Mouse (Mus musculus) ES-Bruce4 (cell line): ENCODE measurements around the gene Myo9b. TPM values are rescaled to one million over a fixed set of nuclear protein-coding genes. Genes with fewer than 3 reads are reported as not detected.

ENCODE experiments used
- H3K27ac ChIP-seq: 2 replicates; pipeline ENCODE4 v1.5.1; 2012; ENCODE audit warnings: low read length, inconsistent platforms; ENCODE audit not compliant: insufficient read depth
- H3K27me3 ChIP-seq: 2 replicates; pipeline ENCODE4 v1.6.1; 2012; ENCODE audit warnings: mild to moderate bottlenecking, low read length, inconsistent platforms; ENCODE audit not compliant: control insufficient read depth, poor library complexity, insufficient read depth, severe bottlenecking
- H3K36me3 ChIP-seq: 2 replicates; pipeline ENCODE4 v1.6.1; 2012; ENCODE audit warnings: inconsistent platforms, mild to moderate bottlenecking, low read length, moderate library complexity; ENCODE audit not compliant: control insufficient read depth, poor library complexity, insufficient read depth, severe bottlenecking
- H3K4me1 ChIP-seq: one replicate; pipeline ENCODE4 v1.8.1; 2011; ENCODE audit warnings: low read length; ENCODE audit not compliant: control insufficient read depth, insufficient read depth
- H3K4me3 ChIP-seq: 2 replicates; pipeline ENCODE4 v1.5.1; 2011; ENCODE audit warnings: low read depth, mild to moderate bottlenecking, low read length
- H3K9ac ChIP-seq: 2 replicates; pipeline ENCODE4 v1.6.1; 2012; ENCODE audit warnings: low read depth, mild to moderate bottlenecking, inconsistent platforms; ENCODE audit not compliant: poor library complexity, severe bottlenecking
- H3K9me3 ChIP-seq: replicated peaks from 2 replicates; pipeline ENCODE4 v1.6.1; 2012; ENCODE audit warnings: mild to moderate bottlenecking, low read length, inconsistent platforms; ENCODE audit not compliant: control insufficient read depth, poor library complexity, insufficient read depth, severe bottlenecking
- CTCF ChIP-seq: IDR thresholded peaks from one replicate; pipeline ENCODE4 v1.8.1; 2011; ENCODE audit warnings: low read depth, low read length
- EP300 ChIP-seq: IDR thresholded peaks from 2 replicates; pipeline ENCODE4 v1.6.1; 2011; ENCODE audit warnings: low read depth, low read length; ENCODE audit not compliant: insufficient read depth
- POLR2A ChIP-seq: IDR thresholded peaks from one replicate; pipeline ENCODE4 v1.8.1; 2011; ENCODE audit warnings: low read length; ENCODE audit not compliant: insufficient read depth
- polyA plus RNA-seq: library from polyadenylated mRNA; stranded (reverse); fragments of >200 nt; gene quantifications from 2 replicates; pipeline ENCODE4 v1.2.4, GENCODE M21; 2011; ENCODE audit warnings: low read depth; ENCODE audit not compliant: missing spikeins, insufficient read depth, insufficient read length

The Myo9b gene
- polyA plus RNA-seq, 1 experiment, result 37.3 TPM

- no peak overlapping the region for H3K27ac ChIP-seq
- no peak for TF ChIP-seq POLR2A
- TF ChIP-seq CTCF, result no peak
- no peak for TF ChIP-seq EP300
- no peaks in the 10 kb centered on the region for H3K36me3 ChIP-seq
- no peaks in the 10 kb centered on the region for H3K27me3 ChIP-seq
- H3K9ac ChIP-seq, result no peak overlapping the region
- no peaks in the 10 kb centered on the region for H3K4me1 ChIP-seq
- no peak overlapping the region for H3K4me3 ChIP-seq
- 0 out of 2 replicates have a peak, but pooled peaks cover 2% of the 10 kb centered on the region for H3K9me3 ChIP-seq
Measured at GRCm38 (mm10) chr8:71303632-71304031, 31.1 kb downstream of the Myo9b start.

GRCm38 (mm10) chr8:71305988-71306387 is 33.5 kb downstream of the Myo9b start:
- H3K4me3 ChIP-seq, result no peak overlapping the region
- no peaks in the 10 kb centered on the region for H3K36me3 ChIP-seq
- no peak overlapping the region for H3K9ac ChIP-seq
- H3K27ac ChIP-seq, result no peak overlapping the region
- 0 out of 2 replicates have a peak, but pooled peaks cover 2% of the 10 kb centered on the region for H3K9me3 ChIP-seq
- TF ChIP-seq POLR2A (no peak), CTCF (no peak), EP300 (no peak)
- no peaks in the 10 kb centered on the region for H3K4me1 ChIP-seq
- H3K27me3 ChIP-seq, result no peaks in the 10 kb centered on the region

GRCm38 (mm10) chr8:71307371-71307770 is 34.9 kb downstream of the Myo9b start:
- Histone ChIP-seq H3K9me3 (0 out of 2 replicates have a peak, but pooled peaks cover 2% of the 10 kb centered on the region), H3K4me3 (no peak overlapping the region), H3K27ac (no peak overlapping the region), H3K9ac (no peak overlapping the region), H3K36me3 (no peaks in the 10 kb centered on the region), H3K27me3 (no peaks in the 10 kb centered on the region), H3K4me1 (no peaks in the 10 kb centered on the region)
- TF ChIP-seq CTCF, result no peak
- TF ChIP-seq POLR2A, result no peak
- no peak for TF ChIP-seq EP300

GRCm38 (mm10) chr8:71307913-71308312 is 35.4 kb downstream of the Myo9b start:
- Histone ChIP-seq H3K36me3 (no peaks in the 10 kb centered on the region), H3K9ac (no peak overlapping the region), H3K9me3 (0 out of 2 replicates have a peak, but pooled peaks cover 2% of the 10 kb centered on the region), H3K27me3 (no peaks in the 10 kb centered on the region), H3K4me3 (no peak overlapping the region), H3K4me1 (no peaks in the 10 kb centered on the region), H3K27ac (no peak overlapping the region)
- TF ChIP-seq POLR2A, result no peak
- TF ChIP-seq EP300, result no peak
- TF ChIP-seq CTCF, result no peak

- Histone ChIP-seq H3K4me3 (no peak overlapping the region), H3K27ac (no peak overlapping the region), H3K27me3 (no peaks in the 10 kb centered on the region), H3K9me3 (no peaks in the 10 kb centered on the region), H3K4me1 (no peaks in the 10 kb centered on the region), H3K9ac (no peak overlapping the region), H3K36me3 (no peaks in the 10 kb centered on the region)
- TF ChIP-seq EP300, result no peak
- no peak for TF ChIP-seq POLR2A
- TF ChIP-seq CTCF, result no peak
Measured at GRCm38 (mm10) chr8:71310446-71310845, 37.9 kb downstream of the Myo9b start.

GRCm38 (mm10) chr8:71312700-71313099 is 40.2 kb downstream of the Myo9b start:
- TF ChIP-seq POLR2A (no peak), CTCF (no peak), EP300 (no peak)
- Histone ChIP-seq H3K4me3 (no peak overlapping the region), H3K9me3 (no peaks in the 10 kb centered on the region), H3K27ac (no peak overlapping the region), H3K36me3 (no peaks in the 10 kb centered on the region), H3K4me1 (no peaks in the 10 kb centered on the region), H3K27me3 (no peaks in the 10 kb centered on the region), H3K9ac (no peak overlapping the region)
